Mouse (Mus musculus) heart, embryonic 10.5 days (tissue): ENCODE measurements around the gene Crybb3. TPM values are rescaled to one million over a fixed set of nuclear protein-coding genes. Genes with fewer than 3 reads are reported as not detected.
"Not testable (repeated sequence)": the region's sequence is repeated elsewhere in the genome, so short reads cannot be mapped to it uniquely, and the experiment has no call there.

Experiments used
- DNase-seq: peaks from one replicate; pipeline ENCODE4 v3.0.0-alpha.2; 2017; ENCODE audit warnings: low spot score
- H3K27ac ChIP-seq: fragments of 300-500 bp; sonication (generic); 2 replicates; pipeline ENCODE4 v1.5.1; 2016; ENCODE audit warnings: mild to moderate bottlenecking
- H3K27me3 ChIP-seq: fragments of 300-500 bp; sonication (generic); 2 replicates; pipeline ENCODE4 v1.6.1; 2016; ENCODE audit warnings: mild to moderate bottlenecking; ENCODE audit not compliant: poor library complexity, insufficient read depth, severe bottlenecking
- H3K36me3 ChIP-seq: fragments of 300-500 bp; sonication (generic); 2 replicates; pipeline ENCODE4 v1.6.1; 2016; ENCODE audit warnings: mild to moderate bottlenecking, moderate library complexity
- H3K4me1 ChIP-seq: fragments of 300-500 bp; sonication (generic); 2 replicates; pipeline ENCODE4 v1.6.1; 2016; ENCODE audit warnings: mild to moderate bottlenecking
- H3K4me3 ChIP-seq: fragments of 300-500 bp; sonication (generic); 2 replicates; pipeline ENCODE4 v1.5.1; 2016; ENCODE audit warnings: mild to moderate bottlenecking, moderate library complexity
- H3K9me3 ChIP-seq: fragments of 300-500 bp; sonication (generic); 2 replicates; pipeline ENCODE4 v1.6.1; 2016; ENCODE audit warnings: mild to moderate bottlenecking, moderate library complexity
- WGBS: fragments of 180-500 bp; shearing (Covaris S2); methylation state at CpG from one replicate; pipeline ENCODE4 v1.1.7; 2016; 5-methylcytosine and 5-hydroxymethylcytosine counted together
- polyA plus RNA-seq: library from polyadenylated mRNA; unstranded; fragments of >200 nt; fragmentation: Nextera tagmentation; extraction: Ambion mirVana; gene quantifications from 2 replicates; pipeline ENCODE4 v1.2.1, GENCODE M21; 2016

Crybb3 gene
- polyA plus RNA-seq, 1 experiment from 2014 or later, result 0.87 TPM

DNA sequence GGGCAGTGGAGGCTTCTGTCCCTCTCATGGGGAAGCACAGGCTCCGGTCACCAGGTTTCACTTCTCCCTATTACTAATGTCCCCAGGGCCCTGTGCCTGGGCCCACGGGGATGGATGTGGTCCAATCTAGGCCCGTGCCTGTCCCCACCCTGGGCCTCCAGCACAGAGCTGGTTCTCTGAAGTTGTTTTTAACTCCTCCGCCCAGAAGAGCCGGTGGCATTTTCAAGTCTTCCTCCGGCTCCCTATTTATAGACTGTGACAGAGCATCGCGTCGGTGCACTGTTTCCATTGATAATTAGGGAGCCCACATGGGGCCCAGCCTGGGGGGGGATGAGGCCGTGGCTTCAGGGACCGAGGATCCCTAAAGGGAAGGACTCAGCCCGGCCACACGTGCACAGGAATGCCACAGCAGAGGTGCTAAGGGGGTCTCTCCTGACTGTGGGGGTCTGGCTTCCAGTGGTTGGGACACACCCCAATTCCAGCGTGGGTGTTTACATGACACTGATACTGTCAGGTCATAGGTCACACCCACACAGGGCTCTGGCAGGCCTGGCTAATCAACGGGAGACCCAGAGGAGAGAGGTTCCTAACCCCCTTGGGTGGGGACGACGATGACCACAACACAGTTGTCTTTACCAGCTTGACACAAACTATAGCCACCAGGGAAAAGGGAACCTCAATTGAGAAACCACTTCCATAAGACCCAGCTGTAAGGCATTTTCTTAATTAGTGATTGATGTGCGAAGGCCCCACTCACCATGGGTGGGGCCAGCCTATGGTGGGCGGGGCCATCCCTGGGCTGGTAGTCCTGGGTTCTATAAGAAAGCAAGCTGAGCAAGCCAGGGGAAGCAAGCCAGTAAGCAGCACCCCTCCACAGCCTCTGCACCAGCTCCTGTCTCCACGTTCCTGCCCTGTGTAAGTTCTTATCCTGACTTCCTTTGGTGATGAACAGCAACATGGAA is 33.2 kb upstream of the Crybb3 start:
- H3K36me3 ChIP-seq, result no peaks in the 10 kb centered on the region

DNA sequence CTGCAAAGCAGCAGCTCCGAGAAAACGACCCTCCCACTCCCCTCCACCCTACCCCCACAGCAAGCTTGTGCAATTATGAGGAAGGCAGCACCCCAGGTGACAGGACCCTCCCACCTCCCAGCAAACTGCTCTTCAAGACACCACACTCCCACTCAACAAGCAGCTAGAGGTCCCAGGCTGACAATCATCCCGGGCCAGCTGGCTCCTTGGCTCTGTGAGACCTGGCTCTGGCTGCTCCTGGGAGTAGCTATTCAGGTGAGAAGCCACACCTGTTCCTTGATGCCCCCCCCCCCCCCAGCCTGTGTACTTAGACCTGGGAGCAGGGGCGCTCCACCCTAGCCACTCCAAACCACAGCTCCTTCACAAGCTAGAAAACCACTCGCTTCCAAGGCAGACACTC is 31.7 kb upstream of the Crybb3 start:
- Histone ChIP-seq H3K9me3 (no peaks in the 10 kb centered on the region), H3K4me1 (peaks cover 82% of the 10 kb centered on the region), H3K27me3 (no peaks in the 10 kb centered on the region), H3K4me3 (0 out of 2 replicates have a peak overlapping the region, but pooled peaks have one; percentile 4), H3K36me3 (no peaks in the 10 kb centered on the region), H3K27ac (peak overlapping the region; percentile 91)
- no peak for DNase-seq
- WGBS, result 34% methylated on average over 5 of the region's 5 CpGs

More for the DNA sequence above, 33.2 kb upstream of the Crybb3 start:
- H3K9me3 ChIP-seq, result no peaks in the 10 kb centered on the region
- peak; percentile 87 for DNase-seq
- peak overlapping the region; percentile 91 for H3K27ac ChIP-seq
- WGBS, result 24% methylated on average over 20 of the region's 20 CpGs
- peaks cover 86% of the 10 kb centered on the region for H3K4me1 ChIP-seq
- H3K27me3 ChIP-seq, result no peaks in the 10 kb centered on the region
- peak overlapping the region; percentile 38; the same call in 1 of the 2 replicates for H3K4me3 ChIP-seq

DNA sequence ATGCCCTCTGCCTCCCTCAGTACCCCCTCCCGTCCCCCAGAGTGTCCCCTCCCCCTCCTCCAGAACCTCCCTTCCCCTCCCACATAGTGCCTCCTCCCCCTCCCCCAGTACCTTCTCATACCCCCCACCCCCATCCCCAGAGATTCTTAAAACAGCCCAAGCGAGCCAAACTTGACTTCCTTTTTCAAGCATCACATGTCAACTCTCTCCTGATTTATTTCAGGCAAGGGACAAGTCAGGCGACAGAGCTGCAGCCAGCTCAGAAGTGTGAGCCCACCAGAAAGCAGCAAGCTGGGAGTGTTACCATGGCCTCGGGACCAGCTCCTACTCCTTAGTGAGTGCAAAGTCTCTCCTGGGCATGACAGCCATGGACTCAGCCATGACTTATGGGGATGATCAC is 30.0 kb upstream of the Crybb3 start:
- DNase-seq, result no peak
- WGBS, result 14% methylated on average over 4 of the region's 4 CpGs
- Histone ChIP-seq H3K4me1 (peaks cover 88% of the 10 kb centered on the region), H3K27ac (peak overlapping the region; percentile 89), H3K27me3 (no peaks in the 10 kb centered on the region), H3K4me3 (0 out of 2 replicates have a peak overlapping the region, but pooled peaks have one; percentile 5), H3K9me3 (no peaks in the 10 kb centered on the region), H3K36me3 (no peaks in the 10 kb centered on the region)

DNA sequence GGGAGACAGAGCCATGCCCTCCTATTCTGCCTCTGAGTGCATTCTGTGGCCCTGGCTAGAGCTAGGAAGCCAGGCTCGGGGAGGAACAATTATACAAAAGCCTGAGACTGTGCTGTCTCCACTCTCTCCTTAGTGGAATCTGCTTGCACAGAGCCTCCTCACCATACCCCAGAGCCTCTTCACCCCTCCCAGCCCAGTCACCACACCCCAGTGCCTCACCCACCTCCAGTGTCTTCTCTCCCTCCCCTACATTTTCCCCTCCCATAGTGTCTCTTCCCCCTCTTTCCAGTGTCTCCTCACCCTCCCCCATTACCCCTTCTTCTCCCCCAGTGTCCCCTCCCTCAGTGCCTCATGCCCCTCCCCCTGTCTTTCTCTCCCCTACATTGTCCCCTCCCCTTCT is 29.5 kb upstream of the Crybb3 start:
- H3K4me1 ChIP-seq, result peaks cover 84% of the 10 kb centered on the region
- no peaks in the 10 kb centered on the region for H3K36me3 ChIP-seq
- DNase-seq, result no peak
- no peaks in the 10 kb centered on the region for H3K9me3 ChIP-seq
- H3K27me3 ChIP-seq, result no peaks in the 10 kb centered on the region
- 7% methylated on average over 1 of the region's 1 CpGs for WGBS
- peak overlapping the region; percentile 89 for H3K27ac ChIP-seq
- H3K4me3 ChIP-seq, result 0 out of 2 replicates have a peak overlapping the region, but pooled peaks have one; percentile 5

DNA sequence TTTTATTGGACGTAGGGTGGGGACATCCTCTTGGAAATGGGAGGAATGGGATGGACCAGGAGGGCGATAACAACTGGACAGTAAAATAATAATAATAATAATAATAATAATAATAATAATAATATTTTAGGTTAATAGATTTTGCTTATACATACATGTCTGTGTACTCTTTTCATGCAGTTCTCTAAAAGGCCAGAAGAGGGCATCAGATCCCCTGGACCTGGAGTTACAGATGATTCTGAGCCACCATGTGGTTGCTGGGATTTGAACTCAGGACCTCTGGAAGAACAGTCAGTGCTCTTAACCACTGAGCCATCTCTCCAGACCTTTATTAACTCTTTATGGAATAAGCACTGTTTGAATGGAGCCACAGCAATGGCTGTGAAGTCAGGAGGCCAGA is 28.3 kb upstream of the Crybb3 start:
- not testable (repeated sequence) for H3K4me3 ChIP-seq, H3K36me3 ChIP-seq, H3K27ac ChIP-seq, H3K27me3 ChIP-seq, DNase-seq, H3K9me3 ChIP-seq
- WGBS, result 83% methylated on average over 2 of the region's 2 CpGs
- peaks cover 76% of the 10 kb centered on the region for H3K4me1 ChIP-seq

DNA sequence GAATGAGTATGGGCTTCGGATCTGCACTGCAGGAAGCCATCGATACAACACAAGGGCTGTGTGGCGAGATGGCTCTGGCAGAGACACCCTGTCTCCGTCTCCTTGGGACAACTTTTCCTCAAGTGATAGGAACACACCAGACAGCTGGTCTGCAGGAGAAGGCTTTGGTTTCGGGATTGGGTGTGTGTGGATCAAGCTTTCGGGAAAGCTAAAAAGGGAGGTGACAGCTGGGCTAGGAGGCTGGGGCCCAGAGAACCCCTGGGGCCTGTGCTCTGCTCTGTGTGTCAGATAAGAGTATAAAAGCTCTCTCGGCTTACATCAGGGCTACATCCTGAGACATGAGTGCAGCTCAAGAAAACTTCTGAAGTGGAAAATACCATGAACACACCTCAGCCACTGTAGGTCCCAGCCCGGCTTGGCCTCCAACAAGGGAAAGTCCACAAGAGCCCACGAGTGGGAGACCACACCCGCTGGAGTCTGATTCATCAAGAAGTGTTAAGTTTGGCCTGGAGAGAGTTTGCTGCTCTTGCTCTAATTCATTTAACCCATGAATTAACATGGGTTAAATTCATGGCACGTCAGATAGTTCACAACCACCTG is 26.9 kb upstream of the Crybb3 start:
- Histone ChIP-seq H3K4me1 (peaks cover 69% of the 10 kb centered on the region), H3K27me3 (no peaks in the 10 kb centered on the region), H3K27ac (peak overlapping the region; percentile 76), H3K9me3 (no peaks in the 10 kb centered on the region), H3K36me3 (no peaks in the 10 kb centered on the region), H3K4me3 (no peak overlapping the region)
- 32% methylated on average over 11 of the region's 11 CpGs for WGBS
- no peak for DNase-seq

DNA sequence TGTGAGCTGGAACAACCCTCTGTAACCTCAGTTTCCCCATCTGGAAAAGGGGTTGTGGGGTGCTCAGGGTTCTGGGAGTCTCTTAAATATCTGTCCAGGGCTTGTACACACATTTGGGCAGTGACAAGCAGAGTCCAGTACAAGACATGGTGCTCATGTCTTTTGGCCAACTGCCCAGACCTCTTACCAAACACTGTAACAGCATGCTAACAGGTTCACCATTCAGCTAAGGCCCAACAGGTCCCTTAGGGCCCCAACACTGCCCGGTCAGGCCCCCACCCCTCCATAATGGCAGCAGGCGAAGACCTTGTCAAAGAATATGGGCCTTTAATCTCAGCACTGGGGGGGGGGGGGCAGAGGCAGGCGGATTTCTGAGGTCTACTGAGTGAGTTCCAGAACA is 26.3 kb upstream of the Crybb3 start:
- no peak for DNase-seq
- Histone ChIP-seq H3K9me3 (no peaks in the 10 kb centered on the region), H3K4me3 (no peak overlapping the region), H3K27me3 (no peaks in the 10 kb centered on the region), H3K27ac (peak overlapping the region; percentile 76), H3K4me1 (peaks cover 69% of the 10 kb centered on the region), H3K36me3 (no peaks in the 10 kb centered on the region)
- 52% methylated on average over 3 of the region's 3 CpGs for WGBS

DNA sequence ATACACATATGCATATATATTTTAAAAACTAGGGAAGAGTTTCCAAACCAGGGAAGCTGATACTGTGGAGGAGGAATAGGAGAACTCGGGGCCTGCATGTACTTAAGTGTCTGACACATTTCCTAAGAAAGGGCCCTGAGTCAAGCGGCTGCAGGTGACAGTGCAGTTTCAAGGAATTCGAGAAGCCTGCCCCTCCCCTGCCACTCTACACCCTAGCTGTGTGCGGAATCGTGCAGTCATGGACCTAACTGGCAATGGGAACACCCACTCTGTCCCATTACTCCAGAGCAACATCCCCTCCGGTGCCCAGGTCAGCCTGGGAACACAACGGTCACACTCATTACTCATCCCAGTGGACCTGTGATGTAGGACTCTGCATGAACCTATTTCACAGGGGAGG is 25.2 kb upstream of the Crybb3 start:
- H3K36me3 ChIP-seq, result no peaks in the 10 kb centered on the region
- peak overlapping the region; percentile 76 for H3K27ac ChIP-seq
- H3K4me3 ChIP-seq, result no peak overlapping the region
- H3K27me3 ChIP-seq, result no peaks in the 10 kb centered on the region
- H3K4me1 ChIP-seq, result peaks cover 71% of the 10 kb centered on the region
- no peak for DNase-seq
- no peaks in the 10 kb centered on the region for H3K9me3 ChIP-seq
- 72% methylated on average over 7 of the region's 7 CpGs for WGBS

DNA sequence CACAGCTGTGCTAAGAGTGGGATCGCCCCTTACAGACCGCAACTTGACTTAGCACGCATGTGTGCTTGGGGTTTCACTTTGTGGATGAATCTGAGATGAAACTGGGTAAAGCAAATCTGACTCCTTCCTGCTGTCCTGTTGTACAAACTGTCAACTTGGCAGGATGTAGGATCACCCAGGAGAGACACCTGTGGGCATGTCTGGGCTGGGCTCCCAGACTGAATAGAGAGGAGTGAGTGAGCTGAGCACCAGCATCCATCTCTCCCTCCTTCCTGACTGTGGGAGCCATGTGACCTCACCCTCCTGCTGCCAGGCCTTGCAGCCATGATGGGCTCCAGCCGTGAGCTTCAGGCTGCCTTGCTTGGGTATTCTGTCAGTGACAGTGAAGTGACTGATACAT is 24.1 kb upstream of the Crybb3 start:
- H3K4me1 ChIP-seq, result peaks cover 69% of the 10 kb centered on the region
- peaks cover 6% of the 10 kb centered on the region; the same call in 1 of the 2 replicates for H3K36me3 ChIP-seq
- no peaks in the 10 kb centered on the region for H3K27me3 ChIP-seq
- 86% methylated on average over 4 of the region's 4 CpGs for WGBS
- no peak for DNase-seq
- no peaks in the 10 kb centered on the region for H3K9me3 ChIP-seq
- H3K27ac ChIP-seq, result no peak overlapping the region
- H3K4me3 ChIP-seq, result no peak overlapping the region

DNA sequence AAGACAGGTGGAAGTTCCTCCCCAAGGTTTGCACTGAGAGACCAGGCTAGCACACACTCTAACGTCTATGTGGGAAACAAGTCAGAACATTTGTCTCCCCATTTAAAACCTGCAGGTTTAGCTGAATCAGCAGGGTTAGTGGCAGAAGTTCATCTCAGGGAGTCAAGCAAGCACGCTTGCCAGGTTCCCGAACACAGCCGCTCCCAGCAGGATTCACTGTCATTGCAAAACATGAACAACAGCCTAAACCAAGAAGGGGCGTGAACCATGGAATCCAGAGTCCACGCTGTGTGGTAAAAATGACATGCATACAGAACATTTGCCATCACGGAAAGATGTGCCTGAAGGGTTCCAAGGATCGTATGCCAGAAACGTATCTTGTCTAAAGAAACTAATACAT is 23.7 kb upstream of the Crybb3 start:
- peaks cover 66% of the 10 kb centered on the region for H3K4me1 ChIP-seq
- no peaks in the 10 kb centered on the region for H3K9me3 ChIP-seq

DNA sequence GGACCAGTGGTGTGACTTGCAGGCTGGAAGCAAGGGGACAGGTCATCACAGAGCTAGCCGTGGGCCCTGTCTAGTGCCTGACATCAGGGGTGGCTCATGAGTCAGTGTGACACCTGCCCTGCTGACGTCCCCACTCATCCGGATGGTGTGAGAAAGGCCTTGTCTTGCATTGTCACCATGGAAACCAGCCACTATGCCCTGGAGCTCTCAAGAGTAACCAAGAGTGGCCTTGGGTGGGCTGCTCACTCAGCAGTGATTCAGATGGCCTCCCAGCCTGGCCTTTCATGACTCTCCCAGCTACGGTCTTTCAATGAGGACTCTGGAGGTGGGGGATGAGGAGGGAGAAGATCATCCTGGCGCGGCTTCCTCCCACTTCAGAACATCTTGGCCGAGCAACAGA is 21.1 kb upstream of the Crybb3 start:
- Histone ChIP-seq H3K4me1 (peaks cover 49% of the 10 kb centered on the region), H3K36me3 (peaks cover 14% of the 10 kb centered on the region; the same call in 1 of the 2 replicates), H3K27me3 (no peaks in the 10 kb centered on the region), H3K9me3 (no peaks in the 10 kb centered on the region), H3K4me3 (no peak overlapping the region), H3K27ac (peak overlapping the region; percentile 60)
- no peak for DNase-seq
- 58% methylated on average over 7 of the region's 7 CpGs for WGBS

More for the DNA sequence above, 23.7 kb upstream of the Crybb3 start:
- peaks cover 6% of the 10 kb centered on the region; the same call in 1 of the 2 replicates for H3K36me3 ChIP-seq
- H3K4me3 ChIP-seq, result no peak overlapping the region
- DNase-seq, result no peak
- 83% methylated on average over 9 of the region's 9 CpGs for WGBS
- H3K27ac ChIP-seq, result no peak overlapping the region
- no peaks in the 10 kb centered on the region for H3K27me3 ChIP-seq

DNA sequence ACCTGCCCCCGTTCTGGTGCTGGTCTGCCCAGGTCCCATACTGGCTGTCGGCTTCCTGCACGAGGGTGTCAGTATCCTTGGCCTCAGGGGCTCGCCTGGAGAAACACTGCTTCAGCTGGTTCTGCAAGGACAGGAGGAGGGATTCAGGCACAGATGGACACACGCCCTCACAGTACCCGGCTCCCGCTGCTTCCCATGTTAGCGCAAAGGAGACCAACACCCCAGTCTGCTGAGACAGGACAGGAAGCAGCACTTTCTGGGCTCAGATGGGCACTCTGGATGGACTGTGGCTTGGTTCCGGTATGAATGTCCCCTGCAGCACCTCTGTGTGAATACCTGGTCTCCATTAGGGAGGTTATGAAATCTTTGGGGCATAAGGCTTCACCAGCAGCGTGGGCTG is 20.1 kb upstream of the Crybb3 start:
- Histone ChIP-seq H3K4me1 (peaks cover 39% of the 10 kb centered on the region), H3K27ac (peak overlapping the region; percentile 60), H3K36me3 (peaks cover 24% of the 10 kb centered on the region), H3K9me3 (no peaks in the 10 kb centered on the region), H3K27me3 (no peaks in the 10 kb centered on the region), H3K4me3 (no peak overlapping the region)
- 86% methylated on average over 10 of the region's 10 CpGs for WGBS
- DNase-seq, result no peak

DNA sequence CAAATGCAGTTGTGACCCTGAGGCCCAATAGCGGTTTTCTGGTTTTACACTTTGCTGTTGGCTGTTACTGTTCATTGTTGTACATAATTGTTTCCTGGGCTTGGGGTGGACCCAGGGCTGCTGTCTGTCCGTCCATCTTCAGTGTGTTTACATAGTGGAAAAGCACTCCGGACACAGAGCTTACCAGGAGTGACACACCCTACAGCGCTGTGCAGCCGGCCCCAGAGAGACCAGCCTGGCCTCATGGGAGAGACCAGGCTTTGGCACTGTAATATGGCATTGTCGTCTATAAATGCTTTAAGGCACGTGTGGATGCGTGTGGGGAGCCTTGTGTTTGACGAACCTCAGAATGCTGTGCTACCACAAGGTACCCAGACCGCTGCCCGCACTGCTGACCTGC is 19.0 kb upstream of the Crybb3 start:
- Histone ChIP-seq H3K27ac (no peak overlapping the region), H3K4me1 (peaks cover 35% of the 10 kb centered on the region), H3K9me3 (no peaks in the 10 kb centered on the region), H3K27me3 (no peaks in the 10 kb centered on the region), H3K4me3 (no peak overlapping the region), H3K36me3 (peaks cover 35% of the 10 kb centered on the region)
- WGBS, result 84% methylated on average over 11 of the region's 11 CpGs
- DNase-seq, result no peak
